ENCODE assay signal across 24 mouse cellular contexts in the genomic region with DNA sequence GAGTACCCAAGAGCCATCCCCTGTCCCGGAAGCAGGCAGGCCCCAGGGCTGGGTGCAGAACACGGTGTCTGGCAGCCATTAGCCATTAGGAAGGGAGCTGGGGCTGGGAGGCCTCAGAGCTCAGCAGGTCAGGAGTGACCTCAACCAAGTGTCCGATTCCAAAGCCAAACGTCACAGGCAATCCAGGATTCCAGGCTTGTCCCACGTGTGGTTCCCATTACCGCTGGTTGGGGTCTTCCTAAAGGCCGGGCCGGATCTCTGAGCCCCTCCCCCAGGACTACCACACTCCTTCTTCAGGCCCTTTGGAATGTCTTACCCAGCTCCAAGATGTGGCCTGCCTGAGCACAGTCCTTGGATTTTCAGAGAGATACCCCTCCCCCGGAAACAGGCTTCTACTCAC. TPM values are rescaled to one million over a fixed set of nuclear protein-coding genes. Genes with fewer than 3 reads are reported as not detected.
A peak's percentile ranks its signal among the peaks of the same experiment; 100 is the strongest.
DNase-seq lines count a peak whose midpoint lies in the region; ATAC-seq lines count a peak whose summit lies in the region.
"Had no signal": no experiment of that assay in that cellular context is flagged by ENCODE, and none has a peak within 500 bp of the region (broad histone marks: within the 10 kb centered on the region; RNA-seq: fewer than 3 reads in every experiment).

No protein-coding gene starts in this region.

- H3K36me3 ChIP-seq in hindbrain, embryonic 11.5 days (ENCODE audit: control insufficient read depth, insufficient read depth, low read length): no peaks in the 10 kb centered on the region
- H3K36me3 ChIP-seq in hindbrain, embryonic 16.5 days (ENCODE audit: control insufficient read depth, insufficient read depth, low read length): no peaks in the 10 kb centered on the region
- no peaks in the 10 kb centered on the region for H3K36me3 ChIP-seq in limb, embryonic 12.5 days
- H3K36me3 ChIP-seq: G1E had no signal

- ATAC-seq in hindbrain, embryonic 11.5 days (ENCODE audit: low FRiP score): no peak
- ATAC-seq in hindbrain, embryonic 16.5 days: no peak
- no peak for ATAC-seq in limb, embryonic 12.5 days (ENCODE audit: insufficient number of reproducible peaks, insufficient read depth, low FRiP score, low TSS enrichment, low read depth)
- ATAC-seq: forebrain, embryonic 14.5 days had no signal

- WGBS in hindbrain, embryonic 11.5 days: 65% methylated on average over 9 of the region's 9 CpGs
- WGBS in hindbrain, embryonic 16.5 days: 64% methylated on average over 9 of the region's 9 CpGs
- WGBS in limb, embryonic 12.5 days: 11% methylated on average over 9 of the region's 9 CpGs

- peak; percentile 46 for DNase-seq in hindbrain, embryonic 11.5 days (ENCODE audit: low spot score)
- DNase-seq in ES-CJ7 (ENCODE audit: low read depth, low spot score): peak; percentile 49
- peak; percentile 68 for DNase-seq in embryo, embryonic 9.5 days (ENCODE audit: extremely low spot score)
- no peak for DNase-seq in thymus, postnatal 10 days (ENCODE audit: low spot score in 2 of 2)
- DNase-seq in cerebellum, adult 18-20 months: no peak
- DNase-seq in gastrocnemius, adult 18-20 months (ENCODE audit: low spot score): no peak
- DNase-seq: kidney, adult 2 months; kidney, postnatal 36 days; layer of hippocampus, adult 9-11 months; lung, embryonic 14.5 days; midbrain, embryonic 14.5 days; spleen, adult 18-20 months; thymus, adult 18-20 months had no signal

- H3K9me3 ChIP-seq in hindbrain, embryonic 11.5 days (ENCODE audit: control insufficient read depth, low read length): no peaks in the 10 kb centered on the region
- H3K9me3 ChIP-seq in hindbrain, embryonic 16.5 days (ENCODE audit: control insufficient read depth, low read length): no peaks in the 10 kb centered on the region
- H3K9me3 ChIP-seq in limb, embryonic 12.5 days: no peaks in the 10 kb centered on the region

- H3K4me3 ChIP-seq in hindbrain, embryonic 11.5 days (ENCODE audit: low read depth, low read length): no peak overlapping the region
- H3K4me3 ChIP-seq in hindbrain, embryonic 16.5 days (ENCODE audit: low read length): no peak overlapping the region
- no peak overlapping the region for H3K4me3 ChIP-seq in limb, embryonic 12.5 days (replicated peaks)

- no peak overlapping the region for H3K9ac ChIP-seq in hindbrain, embryonic 11.5 days (ENCODE audit: low read depth, low read length)
- no peak overlapping the region for H3K9ac ChIP-seq in hindbrain, embryonic 16.5 days (ENCODE audit: low read depth, low read length)
- H3K9ac ChIP-seq in limb, embryonic 12.5 days (replicated peaks): no peak overlapping the region
- H3K9ac ChIP-seq: lung, embryonic 14.5 days had no signal

- H3K27ac ChIP-seq in hindbrain, embryonic 11.5 days (ENCODE audit: low read depth, low read length): no peak overlapping the region
- H3K27ac ChIP-seq in hindbrain, embryonic 16.5 days (ENCODE audit: low read depth, low read length): no peak overlapping the region
- H3K27ac ChIP-seq in limb, embryonic 12.5 days: peak overlapping the region; percentile 88
- H3K27ac ChIP-seq: macrophage had no signal

- no peaks in the 10 kb centered on the region for H3K27me3 ChIP-seq in hindbrain, embryonic 11.5 days (ENCODE audit: control insufficient read depth, insufficient read depth, low read length)
- no peaks in the 10 kb centered on the region for H3K27me3 ChIP-seq in hindbrain, embryonic 16.5 days (replicated peaks; ENCODE audit: control insufficient read depth, insufficient read depth, low read length)
- H3K27me3 ChIP-seq in limb, embryonic 12.5 days: no peaks in the 10 kb centered on the region

- H3K4me1 ChIP-seq in hindbrain, embryonic 11.5 days (replicated peaks; ENCODE audit: control insufficient read depth, insufficient read depth, low read length): peaks cover 29% of the 10 kb centered on the region
- peaks cover 20% of the 10 kb centered on the region for H3K4me1 ChIP-seq in hindbrain, embryonic 16.5 days (ENCODE audit: control insufficient read depth, insufficient read depth, low read depth, low read length)
- H3K4me1 ChIP-seq in limb, embryonic 12.5 days (replicated peaks): peaks cover 61% of the 10 kb centered on the region

- H3K4me2 ChIP-seq in hindbrain, embryonic 11.5 days (replicated peaks; ENCODE audit: low read depth, low read length): no peak overlapping the region
- H3K4me2 ChIP-seq in hindbrain, embryonic 16.5 days (ENCODE audit: low read length): no peak overlapping the region
- H3K4me2 ChIP-seq in limb, embryonic 12.5 days: no peak overlapping the region
- H3K4me2 ChIP-seq: liver, embryonic 11.5 days; lung, embryonic 14.5 days had no signal

RNA-seq across cellular contexts. Expression of a gene that starts 16.6 kb away (rescaled TPM):
- polyA plus RNA-seq in hindbrain, embryonic 11.5 days (2014; fragmentation: Nextera tagmentation; extraction: Ambion mirVana): 1.2 and 2.1 TPM in 2 replicates
- 0.06 and 0.09 TPM in 2 replicates for polyA plus RNA-seq in hindbrain, embryonic 16.5 days (2015; fragmentation: Nextera tagmentation; extraction: Ambion mirVana)
- polyA plus RNA-seq in limb, embryonic 12.5 days (2016; fragmentation: Nextera tagmentation; extraction: Ambion mirVana): 0.38 and 0.56 TPM in 2 replicates
- total RNA-seq in gastrocnemius, adult 18-20 months (2021): under 1 TPM; 0.55 to 0.81 TPM
- polyA plus RNA-seq: forebrain, embryonic 14.5 days; G1E had no signal

RNA-seq across cellular contexts. Expression of a gene that starts 20.6 kb away (rescaled TPM):
- not detected in 2 replicates for polyA plus RNA-seq in hindbrain, embryonic 11.5 days (2014; fragmentation: Nextera tagmentation; extraction: Ambion mirVana)
- polyA plus RNA-seq in hindbrain, embryonic 16.5 days (2015; fragmentation: Nextera tagmentation; extraction: Ambion mirVana): not detected in 2 replicates
- not detected in 2 replicates for polyA plus RNA-seq in limb, embryonic 12.5 days (2016; fragmentation: Nextera tagmentation; extraction: Ambion mirVana)
- not detected for total RNA-seq in gastrocnemius, adult 18-20 months (2021)
- total RNA-seq: G1E; gastrocnemius, adult 8-10 months; heart, adult 8-10 months had no signal
- polyA plus RNA-seq: forebrain, embryonic 14.5 days; G1E; heart, postnatal 0 days; kidney, adult 2 months; liver, embryonic 11.5 days; lung, embryonic 14.5 days; macrophage; midbrain, embryonic 14.5 days; stomach, embryonic 14.5 days had no signal

RNA-seq across cellular contexts. Expression of a gene that starts 33.3 kb away (rescaled TPM):
- 4.8 and 5.5 TPM in 2 replicates for polyA plus RNA-seq in hindbrain, embryonic 11.5 days (2014; fragmentation: Nextera tagmentation; extraction: Ambion mirVana)
- polyA plus RNA-seq in hindbrain, embryonic 16.5 days (2015; fragmentation: Nextera tagmentation; extraction: Ambion mirVana): 10.2 and 12.7 TPM in 2 replicates
- 7.3 and 7.4 TPM in 2 replicates for polyA plus RNA-seq in limb, embryonic 12.5 days (2016; fragmentation: Nextera tagmentation; extraction: Ambion mirVana)
- total RNA-seq in gastrocnemius, adult 18-20 months (2021): 10 to 100 TPM in 1 of 2 experiments, 1 to 10 TPM in 1; 8.6 to 11.7 TPM

RNA-seq across cellular contexts. Expression of a gene that starts 47.8 kb away (rescaled TPM):
- not detected in 2 replicates for polyA plus RNA-seq in hindbrain, embryonic 11.5 days (2014; fragmentation: Nextera tagmentation; extraction: Ambion mirVana)
- not detected in 2 replicates for polyA plus RNA-seq in hindbrain, embryonic 16.5 days (2015; fragmentation: Nextera tagmentation; extraction: Ambion mirVana)
- not detected in 2 replicates for polyA plus RNA-seq in limb, embryonic 12.5 days (2016; fragmentation: Nextera tagmentation; extraction: Ambion mirVana)
- not detected for total RNA-seq in gastrocnemius, adult 18-20 months (2021)
- total RNA-seq: adrenal gland, adult 18-20 months; G1E; gastrocnemius, adult 8-10 months had no signal
- polyA plus RNA-seq: forebrain, embryonic 14.5 days; G1E; heart, postnatal 0 days; kidney, adult 2 months; liver, embryonic 11.5 days; lung, embryonic 14.5 days; macrophage; midbrain, embryonic 14.5 days; stomach, embryonic 14.5 days had no signal

Comparison
In these comparisons a context has a peak if more than half of its experiments do, and no peak if none do; other contexts are left out.
1. DNase-seq: peak in hindbrain, embryonic 11.5 days (single experiment), ES-CJ7 (single experiment) and embryo, embryonic 9.5 days (single experiment); none in thymus, postnatal 10 days (0 of 2), cerebellum, adult 18-20 months (0 of 2) and gastrocnemius, adult 18-20 months (single experiment).